Mouse (Mus musculus) intestine, postnatal 0 days (tissue): ENCODE results near the gene Oxtr. TPM values are rescaled to one million over a fixed set of nuclear protein-coding genes. Genes with fewer than 3 reads are reported as not detected.
A peak's percentile ranks its signal among the peaks of the same experiment; 100 is the strongest.

Source experiments
- ATAC-seq: fragments of 200-750 bp; cut with Nextera tagmentation; 2 replicates; pipeline ENCODE4 v1.8.0; 2017; ENCODE audit warnings: mild to moderate bottlenecking, moderate TSS enrichment, moderate library complexity
- H3K27ac ChIP-seq: fragments of 300-500 bp; sonication (generic); 2 replicates; pipeline ENCODE4 v1.5.1; 2014; ENCODE audit warnings: mild to moderate bottlenecking, low read depth, low read length, moderate library complexity
- H3K27me3 ChIP-seq: fragments of 300-500 bp; sonication (generic); replicated peaks from 2 replicates; pipeline ENCODE4 v1.6.1; 2014; ENCODE audit warnings: low read length, mixed read lengths; ENCODE audit not compliant: control insufficient read depth, insufficient read depth
- H3K36me3 ChIP-seq: fragments of 300-500 bp; sonication (generic); 2 replicates; pipeline ENCODE4 v1.6.1; 2014; ENCODE audit warnings: mild to moderate bottlenecking, moderate library complexity; ENCODE audit not compliant: control insufficient read depth, insufficient read depth
- H3K4me1 ChIP-seq: fragments of 300-500 bp; sonication (generic); replicated peaks from 2 replicates; pipeline ENCODE4 v1.6.1; 2014; ENCODE audit warnings: antibody characterized with exemption, low read length, mixed read lengths; ENCODE audit not compliant: control insufficient read depth, insufficient read depth
- H3K4me2 ChIP-seq: fragments of 300-500 bp; sonication (generic); replicated peaks from 2 replicates; pipeline ENCODE4 v1.6.1; 2014; ENCODE audit warnings: low read depth, mild to moderate bottlenecking, moderate library complexity
- H3K4me3 ChIP-seq: fragments of 300-500 bp; sonication (generic); 2 replicates; pipeline ENCODE4 v1.5.1; 2014; ENCODE audit warnings: low read depth, low read length
- H3K9ac ChIP-seq: fragments of 300-500 bp; sonication (generic); 2 replicates; pipeline ENCODE4 v1.6.1; 2014; ENCODE audit warnings: mild to moderate bottlenecking, low read depth, low read length
- H3K9me3 ChIP-seq: fragments of 300-500 bp; sonication (generic); 2 replicates; pipeline ENCODE4 v1.6.1; 2016; ENCODE audit warnings: mixed run types; ENCODE audit not compliant: control insufficient read depth
- CTCF ChIP-seq: sonication (generic); IDR thresholded peaks from 2 replicates; pipeline ENCODE4 v1.5.1; 2016; ENCODE audit warnings: low read depth, mild to moderate bottlenecking, control low read depth, antibody characterized with exemption, moderate library complexity
- WGBS: fragments of 180-500 bp; shearing (Covaris S2); extraction: QIAGEN DNeasy Blood & Tissue Kit; methylation state at CpG from one replicate; pipeline ENCODE4 v1.1.7; 2014; 5-methylcytosine and 5-hydroxymethylcytosine counted together
- polyA plus RNA-seq: library from polyadenylated mRNA; unstranded; fragments of >200 nt; fragmentation: Nextera tagmentation; extraction: Ambion mirVana; gene quantifications from 2 replicates; pipeline ENCODE4 v1.2.1, GENCODE M21; 2015

The Oxtr gene
- polyA plus RNA-seq, 1 experiment from 2014 or later: 0.14 TPM

- Histone ChIP-seq H3K9ac (no peak overlapping the region), H3K9me3 (no peaks in the 10 kb centered on the region), H3K4me2 (no peak overlapping the region), H3K36me3 (no peaks in the 10 kb centered on the region), H3K4me3 (no peak overlapping the region), H3K27me3 (no peaks in the 10 kb centered on the region), H3K4me1 (0 out of 2 replicates have a peak, but pooled peaks cover 4% of the 10 kb centered on the region), H3K27ac (no peak overlapping the region)
- WGBS: 54% methylated on average over 2 of the region's 2 CpGs
- no peak for TF ChIP-seq CTCF
- no peak for ATAC-seq
These were observed 7.7 kb upstream of the Oxtr start for GRCm38 (mm10) chr6:112497456-112497855.

GRCm38 (mm10) chr6:112496291-112497060 is 6.7 kb upstream of the Oxtr start:
- Histone ChIP-seq H3K36me3 (no peaks in the 10 kb centered on the region), H3K27me3 (no peaks in the 10 kb centered on the region), H3K27ac (no peak overlapping the region), H3K9me3 (no peaks in the 10 kb centered on the region), H3K9ac (no peak overlapping the region), H3K4me3 (no peak overlapping the region), H3K4me2 (no peak overlapping the region), H3K4me1 (0 out of 2 replicates have a peak, but pooled peaks cover 4% of the 10 kb centered on the region)
- TF ChIP-seq CTCF: no peak
- no peak for ATAC-seq
- WGBS: 74% methylated on average over 8 of the region's 8 CpGs

GRCm38 (mm10) chr6:112495219-112495618 is 5.5 kb upstream of the Oxtr start:
- H3K4me1 ChIP-seq: 0 out of 2 replicates have a peak, but pooled peaks cover 7% of the 10 kb centered on the region
- peaks cover 6% of the 10 kb centered on the region for H3K27me3 ChIP-seq
- no peak overlapping the region for H3K4me3 ChIP-seq
- no peak overlapping the region for H3K4me2 ChIP-seq
- no peaks in the 10 kb centered on the region for H3K9me3 ChIP-seq
- 29% methylated on average over 4 of the region's 4 CpGs for WGBS
- ATAC-seq: peak; percentile 42; the same call in 1 of the 2 replicates
- no peak overlapping the region for H3K27ac ChIP-seq
- no peak for TF ChIP-seq CTCF
- H3K36me3 ChIP-seq: no peaks in the 10 kb centered on the region
- no peak overlapping the region for H3K9ac ChIP-seq

GRCm38 (mm10) chr6:112494620-112495081 is 4.9 kb upstream of the Oxtr start:
- Histone ChIP-seq H3K27ac (no peak overlapping the region), H3K4me1 (0 out of 2 replicates have a peak, but pooled peaks cover 7% of the 10 kb centered on the region), H3K4me2 (no peak overlapping the region), H3K4me3 (no peak overlapping the region), H3K27me3 (peaks cover 12% of the 10 kb centered on the region), H3K36me3 (no peaks in the 10 kb centered on the region), H3K9ac (no peak overlapping the region), H3K9me3 (no peaks in the 10 kb centered on the region)
- no peak for ATAC-seq
- 72% methylated on average over 10 of the region's 10 CpGs for WGBS
- peak; percentile 68 for TF ChIP-seq CTCF

GRCm38 (mm10) chr6:112493371-112493770 is 3.6 kb upstream of the Oxtr start:
- no peak for TF ChIP-seq CTCF

GRCm38 (mm10) chr6:112492656-112493055 is 2.9 kb upstream of the Oxtr start:
- ATAC-seq: no peak
- Histone ChIP-seq H3K27me3 (peaks cover 31% of the 10 kb centered on the region), H3K4me3 (no peak overlapping the region), H3K4me2 (no peak overlapping the region), H3K27ac (no peak overlapping the region), H3K36me3 (no peaks in the 10 kb centered on the region), H3K4me1 (0 out of 2 replicates have a peak, but pooled peaks cover 7% of the 10 kb centered on the region), H3K9ac (no peak overlapping the region), H3K9me3 (no peaks in the 10 kb centered on the region)
- TF ChIP-seq CTCF: no peak
- 92% methylated on average over 6 of the region's 6 CpGs for WGBS

More at GRCm38 (mm10) chr6:112493371-112493770, 3.6 kb upstream of the Oxtr start:
- Histone ChIP-seq H3K4me2 (no peak overlapping the region), H3K27ac (no peak overlapping the region), H3K4me1 (0 out of 2 replicates have a peak, but pooled peaks cover 7% of the 10 kb centered on the region), H3K9me3 (no peaks in the 10 kb centered on the region), H3K4me3 (no peak overlapping the region), H3K36me3 (no peaks in the 10 kb centered on the region), H3K27me3 (peaks cover 24% of the 10 kb centered on the region), H3K9ac (no peak overlapping the region)
- WGBS: 87% methylated on average over 9 of the region's 9 CpGs
- ATAC-seq: no peak
